Mouse (Mus musculus) layer of hippocampus, postnatal 25 days (tissue): ENCODE data around the gene Wnt1. TPM values are rescaled to one million over a fixed set of nuclear protein-coding genes. Genes with fewer than 3 reads are reported as not detected.

ENCODE experiments used
- DNase-seq, 2 experiments: peaks; one replicate each; pipeline ENCODE4 v3.0.0; 2022; ENCODE audit warnings: mixed read lengths in 2 of 2, low spot score in 1 of 2; ENCODE audit errors: extremely low spot score in 1 of 2
- total RNA-seq, 2 experiments: library from RNA; stranded (reverse); gene quantifications; 2 replicates each; pipeline ENCODE4 v1.2.3; 2021

Gene Wnt1
- total RNA-seq, 2 experiments from 2014 or later = not detected

DNA sequence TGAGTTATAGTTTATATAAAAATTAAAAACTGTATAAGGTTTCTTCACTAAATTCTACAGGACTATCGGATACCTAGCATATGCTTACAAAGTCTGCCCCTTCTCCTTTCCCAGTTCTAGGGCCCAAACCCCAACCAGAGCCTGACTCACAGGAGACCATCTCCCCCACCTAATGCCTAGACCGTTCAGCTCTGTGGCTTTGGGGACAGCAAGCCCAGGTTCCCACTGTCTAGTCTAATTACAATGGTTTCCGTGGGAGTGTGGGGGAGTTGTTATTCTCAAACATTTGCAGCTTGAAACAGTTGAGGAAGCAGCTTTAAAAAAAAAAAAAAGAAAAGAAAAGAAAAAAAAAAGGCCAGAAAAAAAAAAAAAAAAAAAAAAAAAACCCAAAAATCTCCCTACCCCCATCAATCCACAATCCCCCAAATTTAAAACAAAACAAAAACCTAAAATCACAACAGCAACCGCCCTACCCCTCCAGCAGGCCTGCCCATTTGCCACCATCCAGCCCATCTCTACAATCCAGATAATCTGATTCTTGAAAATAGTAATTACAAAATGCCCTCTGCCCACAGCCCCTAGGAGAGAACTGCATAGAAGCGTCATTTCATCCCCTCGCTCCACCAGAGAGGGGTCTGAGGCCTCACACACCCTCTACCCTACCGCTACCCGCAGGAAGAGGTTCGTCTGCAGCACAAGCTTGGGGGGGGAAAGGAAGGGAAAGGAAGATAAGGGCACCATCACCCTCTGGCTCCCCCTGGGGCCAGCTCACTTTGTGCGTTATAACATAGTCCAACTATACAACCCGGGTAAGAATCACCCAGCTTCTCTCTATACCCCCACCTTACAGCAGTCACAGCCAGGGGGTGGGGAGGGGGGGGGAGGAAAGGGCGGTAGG is 42.8 kb downstream of the Wnt1 start:
- DNase-seq = no peak

DNA sequence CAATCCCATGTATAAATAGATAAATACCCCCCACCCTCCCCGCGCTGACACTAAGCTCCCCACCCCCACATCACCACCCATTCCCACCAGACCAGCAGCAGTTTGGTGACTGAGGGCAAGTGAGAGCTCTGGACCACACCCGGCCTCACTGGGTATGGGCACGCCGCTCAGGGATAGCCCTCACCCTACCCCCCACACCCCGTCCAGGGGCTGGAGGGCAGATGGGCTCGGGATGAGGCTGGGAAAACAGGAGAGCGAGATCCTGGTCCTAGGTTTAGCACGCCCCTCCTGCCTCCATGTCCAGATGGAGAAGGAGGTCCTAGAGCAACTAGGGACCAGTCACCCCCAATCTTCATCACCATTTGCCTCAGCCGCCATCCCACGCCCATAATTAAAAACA is 43.6 kb downstream of the Wnt1 start:
- no peak for DNase-seq

DNA sequence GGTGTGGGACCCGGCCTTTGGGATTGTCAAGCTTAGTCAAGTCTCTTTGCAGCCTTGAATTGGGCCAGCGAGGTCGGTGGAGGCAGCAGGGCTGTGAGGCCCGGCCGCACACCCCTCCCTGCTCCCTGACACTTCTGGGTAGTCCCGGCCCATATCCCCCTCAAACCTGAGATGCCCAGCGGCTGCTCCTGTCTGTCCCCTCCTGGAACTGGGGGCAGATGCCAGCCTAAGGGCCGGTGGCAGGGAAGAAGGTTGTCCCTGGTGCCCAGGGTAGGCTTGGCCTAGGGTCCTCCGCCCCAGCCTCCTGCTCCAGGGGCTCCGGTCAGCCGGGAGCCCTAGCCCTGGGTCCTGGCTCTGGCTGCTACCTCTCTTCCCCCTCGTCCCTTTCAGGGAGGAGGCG is 44.4 kb downstream of the Wnt1 start:
- no peak for DNase-seq

DNA sequence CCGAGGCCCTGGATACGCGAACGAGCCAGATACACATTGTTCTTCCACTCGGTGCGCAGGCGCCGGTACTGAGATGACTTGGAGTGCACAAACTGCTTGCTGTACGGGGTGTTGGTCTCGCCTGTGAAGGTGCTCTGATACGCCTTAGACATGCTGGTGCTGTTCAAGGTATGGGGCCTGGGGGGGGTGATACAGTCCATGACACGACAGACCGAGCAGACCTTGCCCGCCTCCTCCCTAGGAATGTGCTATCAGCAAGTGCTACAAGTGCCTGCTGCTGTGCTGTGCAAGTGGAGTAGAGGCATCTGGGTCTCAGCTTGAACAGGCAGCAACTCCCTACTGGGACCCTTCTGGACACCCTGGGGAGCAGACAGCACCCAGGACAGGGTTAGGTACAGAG is 45.6 kb downstream of the Wnt1 start:
- DNase-seq = no peak

DNA sequence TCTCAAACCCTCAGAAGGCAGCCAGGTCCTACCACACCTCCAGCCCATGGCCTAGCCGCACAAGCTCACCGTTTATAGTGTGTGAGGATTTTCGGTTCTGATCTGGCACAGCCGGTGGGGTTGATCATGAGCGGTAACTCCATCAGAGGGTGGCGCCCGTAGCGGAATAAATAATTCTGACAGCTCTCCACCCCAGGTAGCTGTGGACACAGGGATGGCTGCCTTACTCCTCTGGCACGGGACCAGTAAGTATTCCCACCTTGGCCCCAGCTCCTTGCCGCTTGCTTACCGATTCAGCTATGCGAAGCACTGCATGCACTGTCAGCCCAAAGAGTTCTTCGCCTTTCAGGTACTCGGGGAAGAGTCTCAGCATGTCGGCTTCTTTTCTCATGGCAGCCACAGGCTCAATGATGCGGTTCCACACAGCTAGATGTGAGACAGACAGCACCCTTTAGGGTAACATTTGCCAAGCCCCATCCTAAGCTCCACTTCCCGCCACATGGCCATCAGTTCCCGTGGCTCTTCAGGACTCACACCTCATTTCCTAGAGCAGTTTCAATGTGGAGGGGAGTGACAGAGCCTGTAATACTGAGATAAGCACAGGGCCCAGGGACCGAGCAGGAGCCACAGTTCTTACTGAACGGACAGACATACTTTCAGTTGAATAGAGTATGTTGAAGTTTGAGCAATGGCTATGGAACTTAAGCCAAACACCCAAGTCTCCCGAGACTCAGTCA is 47.5 kb downstream of the Wnt1 start:
- DNase-seq = no peak

DNA sequence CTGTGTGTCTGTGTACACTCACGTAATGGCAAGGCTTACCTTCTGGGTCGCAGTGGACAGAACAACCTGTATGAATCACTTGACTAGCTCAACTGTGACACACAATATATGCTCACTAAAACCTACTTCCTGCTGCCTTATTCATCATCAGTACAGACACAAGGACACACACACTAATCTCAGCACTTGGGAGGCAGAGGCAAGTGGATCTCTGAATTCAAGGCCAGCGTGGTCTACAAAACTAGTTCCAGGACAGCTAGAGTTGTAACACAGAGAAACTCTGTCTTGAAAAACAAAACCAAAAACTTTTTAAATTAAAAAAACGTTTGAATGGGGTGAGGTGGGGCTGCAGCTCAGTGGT is 48.1 kb downstream of the Wnt1 start:
- no peak for DNase-seq

DNA sequence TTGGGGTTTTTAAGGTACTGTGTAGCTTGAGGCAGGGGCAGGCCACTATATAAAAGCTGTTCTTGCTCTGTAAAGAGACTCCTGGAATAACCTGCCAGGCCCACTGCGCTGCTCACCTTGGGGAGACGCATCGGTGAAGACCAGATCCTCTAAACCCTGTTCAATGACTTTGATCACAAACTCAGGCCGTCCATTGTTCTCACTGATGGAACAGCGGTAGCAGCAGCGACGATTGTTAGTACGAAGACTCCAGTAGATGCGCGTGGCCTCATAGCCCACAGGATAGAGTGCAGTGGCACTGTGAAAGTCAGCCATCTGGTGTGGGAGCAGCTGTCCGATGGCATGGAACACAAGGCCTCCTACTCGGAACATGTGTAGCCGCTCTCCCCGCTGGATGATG is 49.5 kb downstream of the Wnt1 start:
- DNase-seq = no peak

DNA sequence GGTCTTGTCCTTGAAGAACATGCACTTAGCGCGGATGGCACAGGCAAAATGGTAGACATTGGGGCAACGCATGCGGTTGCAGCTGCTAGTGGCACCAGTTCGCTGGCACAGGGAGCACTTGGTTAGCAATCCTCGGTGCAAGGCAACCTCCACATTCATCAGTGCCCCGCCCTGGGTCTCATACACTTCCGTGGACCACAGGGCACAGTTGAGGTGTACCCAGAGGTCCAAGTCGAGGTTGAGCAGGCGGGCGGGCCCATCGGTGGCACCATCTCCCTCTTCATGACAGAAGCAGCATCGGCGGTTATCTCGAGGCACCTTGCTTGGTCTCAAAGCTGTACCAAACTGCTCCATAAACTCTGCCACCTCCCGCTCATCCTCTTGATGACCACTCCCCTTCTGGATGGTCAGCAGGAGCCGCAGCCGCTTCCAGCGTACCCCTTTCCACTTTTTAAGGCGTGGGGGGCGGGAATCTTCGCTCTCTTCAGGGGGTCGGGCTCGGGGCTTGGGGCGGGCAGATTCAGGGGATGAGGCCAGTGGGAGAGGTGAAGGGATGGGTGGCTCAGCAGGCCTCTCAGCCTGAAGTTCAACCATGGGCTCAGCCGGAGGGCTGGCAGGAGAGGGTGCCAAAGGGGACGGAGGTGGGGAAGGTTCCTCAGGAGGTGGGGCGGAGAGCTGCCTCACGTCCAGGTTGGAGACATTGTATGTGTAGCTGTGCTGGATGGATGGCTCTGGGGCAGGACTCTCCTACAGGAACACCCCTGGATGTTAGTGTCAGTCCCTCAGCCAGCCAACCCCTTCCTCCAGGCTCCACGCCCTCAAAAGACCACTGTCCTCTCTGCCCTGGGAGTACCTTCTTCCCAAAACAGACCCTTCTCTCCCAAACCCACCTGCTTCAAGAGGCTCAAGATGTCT is 50.3 kb downstream of the Wnt1 start:
- DNase-seq = no peak

Other genes with a start within 250 kb of the Wnt1 start
- 10 to 100 TPM; 40.1 to 45.0 TPM for gene Ccnt1, start 218.9 kb upstream of the Wnt1 start, total RNA-seq
- gene 4930415O20Rik, start 218.9 kb upstream of the Wnt1 start, total RNA-seq = under 1 TPM in 1 of 2 experiments, not detected in 1; 0.73 TPM
- gene Adcy6, start 179.8 kb upstream of the Wnt1 start, total RNA-seq = 10 to 100 TPM; 45.1 to 45.8 TPM
- gene Cacnb3, start 159.0 kb upstream of the Wnt1 start, total RNA-seq = 100 to 1,000 TPM; 189 to 209 TPM
- gene Ddx23, start 127.0 kb upstream of the Wnt1 start, total RNA-seq = 10 to 100 TPM; 75.8 to 79.9 TPM
- 1 to 10 TPM; 8.3 to 9.4 TPM for gene Rnd1, start 112.4 kb upstream of the Wnt1 start, total RNA-seq
- gene Ccdc65, start 81.7 kb upstream of the Wnt1 start, total RNA-seq = 10 to 100 TPM in 1 of 2 experiments, 1 to 10 TPM in 1; 9.0 to 11.1 TPM
- gene Fkbp11, start 61.7 kb upstream of the Wnt1 start, total RNA-seq = 1 to 10 TPM; 1.0 to 1.5 TPM
- gene Arf3, start 26.6 kb upstream of the Wnt1 start, total RNA-seq = 100 to 1,000 TPM; 759 to 832 TPM
- gene Wnt10b, start 11.7 kb upstream of the Wnt1 start, total RNA-seq = under 1 TPM; 0.31 to 0.37 TPM
- 1,000 to 10,000 TPM; 1,586 to 1,599 TPM for gene Ddn, start 19.6 kb downstream of the Wnt1 start, total RNA-seq
- 10 to 100 TPM; 51.2 to 51.3 TPM for gene Prkag1, start 41.7 kb downstream of the Wnt1 start, total RNA-seq
- 100 to 1,000 TPM in 1 of 2 experiments, 10 to 100 TPM in 1; 65.4 to 102 TPM for gene Kmt2d, start 81.3 kb downstream of the Wnt1 start, total RNA-seq
- gene Rhebl1, start 104.7 kb downstream of the Wnt1 start, total RNA-seq = 1 to 10 TPM; 4.7 to 7.7 TPM
- under 1 TPM; 0.17 to 0.19 TPM for gene Dhh, start 108.7 kb downstream of the Wnt1 start, total RNA-seq
- 10 to 100 TPM; 11.5 to 17.9 TPM for gene Lmbr1l, start 128.4 kb downstream of the Wnt1 start, total RNA-seq
- 100 to 1,000 TPM; 478 to 525 TPM for gene Tuba1b, start 144.7 kb downstream of the Wnt1 start, total RNA-seq
- gene Gm49450, start 163.7 kb downstream of the Wnt1 start, total RNA-seq = not detected
- 1,000 to 10,000 TPM; 1,021 to 1,172 TPM for gene Tuba1a, start 163.8 kb downstream of the Wnt1 start, total RNA-seq
- gene Tuba1c, start 240.0 kb downstream of the Wnt1 start, total RNA-seq = 10 to 100 TPM; 62.5 to 77.9 TPM